Mouse (Mus musculus): Measurements from ENCODE around the gene Rtl6. TPM values are rescaled to one million over a fixed set of nuclear protein-coding genes. Genes with fewer than 3 reads are reported as not detected.

Rtl6 gene
- total RNA-seq (2014; rRNA removed) (0.09 and 0.20 TPM in 2 replicates), polyA plus RNA-seq (2012; rRNA removed) (0.13 and 0.19 TPM in 2 replicates)

DNA sequence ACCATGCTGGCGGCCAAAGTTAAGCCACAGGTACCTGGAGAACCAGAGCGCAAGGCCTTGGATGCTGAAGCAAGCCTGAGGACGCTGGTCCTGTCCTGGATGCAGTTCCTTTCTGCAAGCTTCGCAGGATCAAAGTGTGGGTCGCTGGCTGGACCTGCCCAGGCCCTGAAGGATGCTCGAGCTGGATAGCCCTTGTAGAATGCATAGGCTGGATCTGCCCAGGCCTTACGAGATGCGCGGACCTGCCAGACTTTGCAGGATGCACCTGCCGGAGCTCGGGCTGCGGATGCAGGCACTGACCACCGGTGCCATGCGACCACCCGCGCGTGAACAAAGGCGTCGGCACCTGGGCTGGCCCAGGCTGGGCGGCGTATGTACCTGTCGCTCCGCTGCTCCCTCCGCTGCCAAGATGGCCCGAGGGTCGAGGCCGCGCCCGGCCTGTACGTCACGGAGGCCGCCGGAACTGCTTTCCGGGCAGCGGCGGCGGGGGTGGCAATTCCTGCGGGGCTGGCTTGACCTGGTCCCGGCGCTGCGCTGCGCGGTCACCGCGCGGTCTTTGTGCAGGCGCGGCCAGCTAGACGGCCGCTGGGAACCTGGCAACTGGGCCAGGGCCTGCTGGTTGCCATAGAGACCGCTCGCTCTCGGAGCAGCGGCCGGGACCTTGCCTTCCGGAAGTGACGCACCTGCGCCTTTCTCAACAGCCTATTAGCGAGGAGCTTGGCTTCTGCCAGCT is at the start of gene Rtl6:
Rtl6 (minus strand) TSS at position 635 of the 733 bp plus-strand sequence.
- peak within 1 kb of the TSS; percentile 40 for H3K9ac ChIP-seq (ENCODE audit: low read depth, low read length)
- H3K4me3 ChIP-seq (ENCODE audit: insufficient read depth, low read depth, low read length), result peak within 1 kb of the TSS; percentile 49; the same call in 1 of the 2 replicates
- H3K36me3 ChIP-seq (ENCODE audit: control insufficient read depth, insufficient read depth, low read length), result no peaks in the 10 kb centered on the region
- no peak for TF ChIP-seq POLR2A (IDR thresholded peaks at IDR 0.05; ENCODE audit: extremely low read depth, insufficient read depth, low read length)
- no peak for TF ChIP-seq CTCF (IDR thresholded peaks at IDR 0.05; ENCODE audit: low read depth, low read length)
- no peaks in the 10 kb centered on the region for H3K4me1 ChIP-seq (ENCODE audit: control insufficient read depth, insufficient read depth, low read length)
- peak; percentile 30 for DNase-seq (ENCODE audit: extremely low read depth, low read depth, low spot score)
- H3K27me3 ChIP-seq (ENCODE audit: control insufficient read depth, insufficient read depth, low read length), result peaks cover 7% of the 10 kb centered on the region; the same call in 1 of the 2 replicates
- no peak within 1 kb of the TSS for H3K27ac ChIP-seq (replicated peaks; ENCODE audit: insufficient read depth, low read depth, low read length)
- no peaks in the 10 kb centered on the region for H3K79me2 ChIP-seq (ENCODE audit: control insufficient read depth, insufficient read depth, low read length)
- 12% methylated on average over 59 of the region's 59 CpGs for WGBS

GRCm38 (mm10) chr15:84603267-84603963 is 45.8 kb upstream of the Rtl6 start:
- H3K36me3 ChIP-seq (ENCODE audit: control insufficient read depth, insufficient read depth, low read length), result no peaks in the 10 kb centered on the region
- H3K4me1 ChIP-seq (ENCODE audit: control insufficient read depth, insufficient read depth, low read length), result no peaks in the 10 kb centered on the region
- H3K27ac ChIP-seq (replicated peaks; ENCODE audit: insufficient read depth, low read depth, low read length), result no peak overlapping the region
- WGBS, result 87% methylated on average over 8 of the region's 8 CpGs
- H3K27me3 ChIP-seq (ENCODE audit: control insufficient read depth, insufficient read depth, low read length), result no peaks in the 10 kb centered on the region
- no peaks in the 10 kb centered on the region for H3K79me2 ChIP-seq (ENCODE audit: control insufficient read depth, insufficient read depth, low read length)
- no peak overlapping the region for H3K4me3 ChIP-seq (ENCODE audit: insufficient read depth, low read depth, low read length)
- H3K9ac ChIP-seq (ENCODE audit: low read depth, low read length), result no peak overlapping the region
- TF ChIP-seq CTCF (IDR thresholded peaks at IDR 0.05; ENCODE audit: low read depth, low read length) (no peak), POLR2A (IDR thresholded peaks at IDR 0.05; ENCODE audit: extremely low read depth, insufficient read depth, low read length) (no peak)
- no peak for DNase-seq (ENCODE audit: extremely low read depth, low read depth, low spot score)

DNA sequence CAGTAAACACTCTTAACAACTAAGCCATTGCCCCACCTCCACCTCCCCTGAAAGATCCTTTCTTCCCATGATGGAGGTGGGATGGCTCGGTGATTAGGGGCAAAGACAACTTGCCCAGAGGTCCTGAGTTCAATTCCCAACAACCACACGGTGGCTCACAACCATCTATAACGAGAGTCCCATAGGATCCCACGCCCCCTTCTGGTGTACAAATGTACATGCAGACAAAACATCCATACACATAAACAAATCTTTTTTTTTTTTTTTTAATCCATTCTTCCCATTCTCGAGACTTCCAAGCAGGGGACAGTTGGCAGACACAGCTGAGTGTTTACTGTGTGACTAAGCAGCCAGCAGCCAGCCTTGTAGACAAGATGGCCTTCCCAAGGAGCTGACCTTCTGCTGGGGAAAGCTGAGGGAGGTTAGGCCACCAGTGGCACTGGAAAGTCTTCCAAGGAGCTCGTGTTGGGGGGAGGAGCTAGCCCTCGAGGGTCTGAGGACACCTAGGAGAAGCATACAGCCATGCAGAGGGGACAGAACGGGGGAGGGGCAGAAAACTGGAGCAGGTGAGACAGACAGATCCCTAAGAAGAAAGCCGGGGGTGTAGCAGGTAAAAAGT is 43.5 kb upstream of the Rtl6 start:
- H3K27ac ChIP-seq (replicated peaks; ENCODE audit: insufficient read depth, low read depth, low read length), result no peak overlapping the region
- DNase-seq (ENCODE audit: extremely low read depth, low read depth, low spot score), result no peak
- TF ChIP-seq POLR2A (IDR thresholded peaks at IDR 0.05; ENCODE audit: extremely low read depth, insufficient read depth, low read length), result no peak
- no peak for TF ChIP-seq CTCF (IDR thresholded peaks at IDR 0.05; ENCODE audit: low read depth, low read length)
- H3K9ac ChIP-seq (ENCODE audit: low read depth, low read length), result no peak overlapping the region
- no peak overlapping the region for H3K4me3 ChIP-seq (ENCODE audit: insufficient read depth, low read depth, low read length)
- no peaks in the 10 kb centered on the region for H3K4me1 ChIP-seq (ENCODE audit: control insufficient read depth, insufficient read depth, low read length)
- 72% methylated on average over 9 of the region's 9 CpGs for WGBS
- H3K79me2 ChIP-seq (ENCODE audit: control insufficient read depth, insufficient read depth, low read length), result no peaks in the 10 kb centered on the region
- H3K27me3 ChIP-seq (ENCODE audit: control insufficient read depth, insufficient read depth, low read length), result no peaks in the 10 kb centered on the region
- no peaks in the 10 kb centered on the region for H3K36me3 ChIP-seq (ENCODE audit: control insufficient read depth, insufficient read depth, low read length)

DNA sequence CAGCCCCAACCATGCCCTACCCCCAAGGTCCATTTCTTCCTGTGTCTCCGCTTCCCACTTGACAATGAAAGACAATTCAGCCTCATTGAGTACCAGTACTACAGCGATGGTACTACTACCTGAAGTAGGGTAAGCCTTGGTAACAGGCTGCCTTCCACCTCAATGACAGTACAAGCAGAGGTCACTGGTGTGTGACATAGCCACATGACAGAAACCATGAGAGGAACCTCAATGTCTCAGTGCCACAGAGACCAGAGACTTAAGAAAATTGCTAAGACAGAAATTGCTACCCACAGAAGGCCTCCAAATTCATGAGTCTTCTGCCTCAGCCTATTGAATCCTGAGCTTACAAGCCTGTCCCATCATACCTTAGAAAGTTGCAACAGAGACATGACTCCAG is 41.3 kb upstream of the Rtl6 start:
- TF ChIP-seq CTCF (IDR thresholded peaks at IDR 0.05; ENCODE audit: low read depth, low read length) (no peak), POLR2A (IDR thresholded peaks at IDR 0.05; ENCODE audit: extremely low read depth, insufficient read depth, low read length) (no peak)
- H3K27me3 ChIP-seq (ENCODE audit: control insufficient read depth, insufficient read depth, low read length), result no peaks in the 10 kb centered on the region
- 92% methylated on average over 2 of the region's 2 CpGs for WGBS
- H3K4me3 ChIP-seq (ENCODE audit: insufficient read depth, low read depth, low read length), result no peak overlapping the region
- no peak overlapping the region for H3K9ac ChIP-seq (ENCODE audit: low read depth, low read length)
- no peaks in the 10 kb centered on the region for H3K4me1 ChIP-seq (ENCODE audit: control insufficient read depth, insufficient read depth, low read length)
- no peaks in the 10 kb centered on the region for H3K36me3 ChIP-seq (ENCODE audit: control insufficient read depth, insufficient read depth, low read length)
- no peak for DNase-seq (ENCODE audit: extremely low read depth, low read depth, low spot score)
- H3K79me2 ChIP-seq (ENCODE audit: control insufficient read depth, insufficient read depth, low read length), result no peaks in the 10 kb centered on the region
- H3K27ac ChIP-seq (replicated peaks; ENCODE audit: insufficient read depth, low read depth, low read length), result no peak overlapping the region

DNA sequence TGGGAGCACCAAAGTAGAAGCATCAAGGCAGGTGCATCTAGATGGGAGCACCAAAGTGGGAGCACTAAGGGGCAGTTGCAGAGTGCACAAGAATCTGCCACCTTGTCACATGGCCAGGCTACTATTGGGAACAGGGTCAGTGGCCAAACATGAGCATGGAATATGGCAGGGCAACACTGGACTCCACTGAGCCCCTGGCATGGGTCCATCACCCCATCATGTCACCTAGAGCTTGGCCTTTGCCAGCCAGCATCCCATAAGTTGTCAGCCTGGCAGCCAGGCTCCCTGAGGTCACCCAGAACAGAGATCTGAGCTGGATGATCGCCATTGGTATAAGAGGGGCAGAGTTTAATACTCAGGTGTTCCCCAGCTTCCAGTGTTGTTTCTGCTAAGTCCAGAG is 40.2 kb upstream of the Rtl6 start:
- 84% methylated on average over 1 of the region's 1 CpGs for WGBS

More for the DNA sequence above, 40.2 kb upstream of the Rtl6 start:
- no peak overlapping the region for H3K4me3 ChIP-seq (ENCODE audit: insufficient read depth, low read depth, low read length)
- no peaks in the 10 kb centered on the region for H3K27me3 ChIP-seq (ENCODE audit: control insufficient read depth, insufficient read depth, low read length)
- H3K4me1 ChIP-seq (ENCODE audit: control insufficient read depth, insufficient read depth, low read length), result no peaks in the 10 kb centered on the region
- H3K79me2 ChIP-seq (ENCODE audit: control insufficient read depth, insufficient read depth, low read length), result no peaks in the 10 kb centered on the region
- H3K27ac ChIP-seq (replicated peaks; ENCODE audit: insufficient read depth, low read depth, low read length), result no peak overlapping the region
- no peak for TF ChIP-seq POLR2A (IDR thresholded peaks at IDR 0.05; ENCODE audit: extremely low read depth, insufficient read depth, low read length)
- TF ChIP-seq CTCF (IDR thresholded peaks at IDR 0.05; ENCODE audit: low read depth, low read length), result no peak
- H3K36me3 ChIP-seq (ENCODE audit: control insufficient read depth, insufficient read depth, low read length), result no peaks in the 10 kb centered on the region
- H3K9ac ChIP-seq (ENCODE audit: low read depth, low read length), result no peak overlapping the region
- DNase-seq (ENCODE audit: extremely low read depth, low read depth, low spot score), result no peak
